Mouse (Mus musculus) layer of hippocampus, adult 9-11 months (tissue): ENCODE measurements around the gene Dnmt3a.

ENCODE experiments used
- DNase-seq: peaks from one replicate; pipeline ENCODE4 v3.0.0; 2022

Gene Dnmt3a

GRCm38 (mm10) chr12:3805852-3806251 lies at the start of gene Dnmt3a:
Gene Dnmt3a (plus strand): TSS chr12:3806007.
- DNase-seq = no peak

DNA sequence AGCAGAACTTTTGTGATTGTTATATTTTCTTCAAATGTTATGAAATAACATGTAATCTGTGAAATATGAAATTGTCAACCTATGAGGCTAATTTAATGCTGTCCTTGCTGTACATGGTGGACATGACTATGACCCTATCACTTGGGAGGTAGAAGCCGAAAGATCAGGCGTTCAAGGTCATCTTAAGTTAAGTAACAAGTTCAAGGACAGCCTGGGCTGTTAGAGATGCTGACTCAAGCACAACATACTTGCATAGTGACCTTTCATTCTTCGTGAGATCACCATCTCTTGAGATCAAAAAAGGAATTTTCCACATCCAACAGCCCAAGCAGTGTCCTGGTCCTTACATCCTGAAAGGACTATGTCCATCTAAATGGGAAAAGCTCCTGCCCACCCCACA lies 49.6 kb upstream of the Dnmt3a start:
- no peak for DNase-seq

DNA sequence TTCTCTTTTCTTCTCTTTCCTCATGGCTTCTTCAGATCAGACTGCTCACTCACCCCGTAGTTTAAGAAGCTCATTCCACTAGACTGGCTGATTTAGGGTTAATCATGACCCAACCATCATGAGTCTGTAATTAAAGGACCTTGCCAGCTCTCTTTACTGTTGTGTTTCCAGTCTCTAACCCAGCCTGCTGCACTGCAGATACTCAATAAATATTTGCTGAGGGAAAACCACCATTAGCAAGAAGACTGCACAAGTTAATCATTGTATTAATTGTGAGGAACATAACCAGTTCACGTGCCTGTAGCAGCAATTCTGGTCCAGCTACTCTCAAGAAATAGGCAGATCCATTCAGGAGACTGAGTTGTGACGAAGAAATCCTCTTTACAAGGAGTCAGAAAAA lies 47.7 kb upstream of the Dnmt3a start:
- DNase-seq = no peak

- peak; percentile 60 for DNase-seq
Observed at GRCm38 (mm10) chr12:3759419-3759818, 46.4 kb upstream of the Dnmt3a start.

DNA sequence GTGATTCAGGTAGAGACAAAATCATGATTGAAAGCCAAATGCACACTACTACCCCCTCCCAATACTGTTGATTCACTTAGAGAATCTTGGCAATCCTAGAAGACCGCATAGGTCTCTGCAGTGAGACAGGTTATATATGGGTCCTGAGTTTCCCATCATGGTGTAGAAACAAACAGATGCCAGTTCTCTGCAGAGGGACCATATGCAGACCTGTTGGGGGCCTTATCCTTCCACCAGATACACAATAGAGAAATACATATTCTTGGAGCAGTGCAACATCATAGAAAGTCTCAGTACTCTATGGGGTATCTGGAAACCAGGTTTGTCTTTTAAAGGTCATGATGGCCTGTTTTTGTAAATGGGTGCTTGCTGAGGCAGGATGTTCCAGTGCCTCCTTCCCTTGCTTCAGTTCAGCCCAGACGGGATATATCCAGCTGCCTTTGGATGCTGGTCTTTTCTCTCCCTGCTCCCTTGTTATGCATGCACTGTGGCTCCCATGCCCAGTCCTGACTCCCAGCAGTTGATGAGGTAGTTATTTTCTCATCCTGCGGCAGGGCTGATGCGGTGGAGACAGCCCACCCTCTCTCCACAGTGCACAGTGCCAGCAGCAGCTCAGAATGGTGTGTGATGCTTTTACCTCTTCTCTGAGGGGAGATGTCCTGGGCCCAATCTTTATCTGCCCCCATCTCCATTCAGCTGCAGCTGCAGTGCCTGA lies 44.8 kb upstream of the Dnmt3a start:
- DNase-seq = no peak

DNA sequence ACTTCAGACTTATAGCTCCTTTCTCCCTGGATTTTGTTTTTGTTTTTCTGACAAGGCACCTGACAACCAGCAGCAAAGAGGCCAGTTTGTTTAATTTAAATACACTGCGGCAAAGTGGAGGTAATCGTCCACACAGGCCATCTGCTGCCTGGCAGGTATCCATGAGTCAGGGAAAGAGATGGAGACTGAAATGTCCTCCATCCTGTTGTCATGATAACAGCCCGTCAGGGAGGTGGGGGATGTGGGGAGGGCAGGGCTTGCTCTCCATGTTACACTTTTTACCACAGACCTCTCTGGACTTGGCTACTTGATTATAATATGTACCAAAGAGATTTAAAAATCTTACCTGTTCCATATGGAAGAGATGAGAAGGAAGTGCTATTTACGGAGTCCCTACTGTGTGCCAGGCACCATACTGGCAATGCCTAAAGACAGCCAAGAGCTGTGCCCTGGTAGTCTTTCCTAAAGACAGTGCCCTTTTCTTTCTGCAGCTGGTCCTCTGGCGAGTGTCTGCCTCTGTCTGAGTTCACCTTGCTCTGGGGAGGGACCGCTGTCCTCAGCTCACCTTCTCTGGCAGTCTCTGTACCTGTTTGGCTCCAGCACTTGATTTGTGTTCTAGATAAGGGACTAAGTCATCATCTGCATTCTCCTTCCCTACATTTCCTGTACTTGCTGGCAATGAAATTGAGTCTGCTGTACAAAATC lies 44.1 kb upstream of the Dnmt3a start:
- DNase-seq = no peak

DNA sequence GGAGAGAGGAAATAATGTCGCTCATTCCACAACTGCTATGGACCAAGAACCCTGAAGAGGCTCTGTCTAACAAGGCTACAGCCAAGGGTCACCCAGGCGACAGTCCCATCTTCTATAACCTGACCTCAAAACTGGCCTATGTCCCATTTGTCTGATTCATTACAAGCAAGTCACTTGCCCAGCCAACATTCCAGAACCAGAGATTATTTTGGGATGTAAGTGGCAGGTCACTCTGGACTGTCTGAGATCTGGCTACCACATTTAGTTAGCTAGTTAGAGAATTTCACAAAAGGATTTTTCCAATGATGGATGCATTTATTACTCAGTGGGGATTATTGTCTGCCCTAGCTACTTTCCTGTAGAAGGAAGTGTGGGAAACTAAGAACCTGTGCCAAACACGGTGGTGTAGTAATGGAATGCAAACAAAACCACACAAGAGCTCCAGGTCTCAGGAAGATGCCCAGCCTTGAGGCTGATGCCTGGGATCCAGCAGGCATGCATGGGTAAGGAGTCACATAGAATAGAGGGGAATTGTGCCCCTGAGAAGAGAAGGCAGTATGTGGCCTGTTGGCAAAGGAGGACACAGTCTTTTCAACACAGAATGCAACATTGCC lies 41.5 kb upstream of the Dnmt3a start:
- no peak for DNase-seq

DNA sequence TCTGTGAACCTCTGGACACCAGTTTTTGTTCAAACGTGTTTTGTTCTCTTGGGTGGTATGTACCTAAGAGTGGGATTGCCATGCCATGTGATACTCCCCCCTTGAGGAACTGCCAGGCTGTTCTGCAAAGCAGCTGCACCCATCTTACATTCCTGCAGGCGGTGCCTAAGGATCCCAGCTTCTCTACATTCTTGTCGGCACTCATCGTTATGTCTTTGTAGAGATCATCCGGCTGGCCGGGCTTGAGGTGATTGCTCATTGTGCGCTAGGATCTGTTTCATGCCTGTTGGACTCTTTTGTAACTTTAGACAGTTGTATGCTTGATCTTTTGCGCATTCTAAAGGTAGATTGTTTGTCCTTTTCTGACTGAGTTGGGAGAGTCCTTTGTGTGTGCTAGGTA lies 38.4 kb upstream of the Dnmt3a start:
- DNase-seq = no peak

DNA sequence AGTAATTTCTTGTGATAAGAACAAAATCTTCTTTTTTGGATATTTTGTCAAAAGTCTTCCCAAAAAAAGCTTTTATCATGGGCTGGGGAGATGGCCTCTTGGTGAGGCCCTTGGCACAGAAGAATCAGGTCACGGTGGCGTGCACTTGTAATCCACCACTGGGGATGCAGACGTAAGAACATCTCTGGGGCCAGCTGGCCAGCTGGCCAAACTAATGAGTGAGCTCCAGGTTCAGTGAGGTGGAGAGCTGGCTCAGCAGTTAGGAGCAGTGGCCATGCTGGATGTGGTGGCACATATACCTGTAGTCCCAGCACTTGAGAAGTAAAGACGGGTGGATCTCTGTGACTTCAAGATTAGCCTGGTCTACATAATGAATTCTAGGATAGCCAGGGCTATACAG lies 37.4 kb upstream of the Dnmt3a start:
- DNase-seq = no peak

- peak; percentile 78 for DNase-seq
Observed at GRCm38 (mm10) chr12:3770546-3770945, 35.3 kb upstream of the Dnmt3a start.

DNA sequence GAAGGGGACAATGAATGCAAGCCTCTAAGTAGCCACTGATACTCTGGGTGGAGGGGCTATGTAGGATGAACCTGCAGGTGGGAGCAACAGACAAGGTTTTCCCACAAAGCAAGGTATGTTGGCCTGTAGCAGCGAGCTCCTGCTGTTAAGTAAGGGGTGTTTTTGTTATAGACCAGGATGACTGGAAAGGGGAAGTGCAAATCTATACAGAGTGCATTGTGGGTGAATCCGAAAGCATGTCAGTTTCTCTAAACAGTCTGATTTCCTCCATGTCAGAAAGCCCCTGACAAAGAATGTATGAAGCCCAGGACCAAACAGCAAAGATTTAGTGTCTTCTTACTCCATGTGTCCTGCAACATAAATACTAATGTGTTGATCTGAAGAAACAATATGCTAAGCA lies 34.7 kb upstream of the Dnmt3a start:
- DNase-seq = no peak

DNA sequence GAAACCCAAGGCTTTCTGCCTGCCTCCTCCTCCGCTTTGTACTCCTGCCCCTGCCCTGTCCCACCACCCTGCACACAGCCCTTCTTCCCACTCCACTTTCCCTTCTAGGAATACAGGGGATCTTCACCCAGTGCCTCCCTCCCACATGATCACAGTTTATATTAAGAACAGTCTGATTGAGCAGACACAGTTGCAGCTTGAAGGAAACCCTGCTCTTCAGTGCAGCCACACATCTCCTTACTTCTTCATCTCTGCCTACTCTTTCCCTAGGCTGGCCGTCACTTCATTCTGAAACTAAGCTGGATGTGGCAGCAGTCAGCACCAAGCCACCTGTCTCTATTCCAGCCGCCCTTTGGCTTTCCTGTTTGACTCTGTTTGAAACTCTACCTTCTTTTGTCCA lies 32.2 kb upstream of the Dnmt3a start:
- no peak for DNase-seq

DNA sequence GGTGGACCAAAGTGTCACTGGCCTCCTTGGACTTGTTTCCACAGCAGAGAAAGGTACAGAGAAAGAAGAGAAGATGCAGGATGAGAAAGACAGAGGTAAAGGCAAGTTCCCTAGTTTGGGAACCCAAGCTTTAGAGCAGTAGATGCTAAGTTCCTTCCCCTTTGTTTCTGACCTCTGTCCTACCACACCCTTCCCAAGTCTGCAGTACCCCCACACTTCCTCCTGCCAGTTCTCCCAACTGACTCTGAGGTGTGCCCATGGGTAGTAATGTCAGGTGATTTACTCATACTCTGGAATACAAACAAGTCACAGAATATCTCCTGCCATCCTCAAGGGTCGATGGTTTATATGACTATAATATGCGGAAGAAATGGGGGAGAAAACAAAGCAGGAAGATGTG lies 29.8 kb upstream of the Dnmt3a start:
- no peak for DNase-seq

DNA sequence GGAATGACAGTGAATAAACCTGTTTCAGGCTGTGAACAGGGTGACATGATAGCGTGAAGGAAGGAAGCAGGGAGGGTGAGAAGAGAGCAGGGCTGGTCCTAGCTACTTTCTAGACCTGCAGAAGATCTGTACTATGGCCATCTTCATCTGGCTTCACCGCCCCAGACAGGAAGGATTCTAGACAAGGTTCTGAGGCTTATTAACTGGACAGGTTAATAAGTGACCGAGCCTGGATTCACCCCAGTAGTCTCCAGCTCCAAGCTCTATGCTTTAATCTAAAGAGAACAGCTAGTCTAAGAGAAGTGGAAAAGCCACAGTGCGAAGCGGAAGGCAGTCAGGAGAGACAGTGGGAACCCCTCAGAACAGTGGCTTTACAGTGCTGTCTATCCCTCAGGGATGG lies 28.1 kb upstream of the Dnmt3a start:
- DNase-seq = no peak

DNA sequence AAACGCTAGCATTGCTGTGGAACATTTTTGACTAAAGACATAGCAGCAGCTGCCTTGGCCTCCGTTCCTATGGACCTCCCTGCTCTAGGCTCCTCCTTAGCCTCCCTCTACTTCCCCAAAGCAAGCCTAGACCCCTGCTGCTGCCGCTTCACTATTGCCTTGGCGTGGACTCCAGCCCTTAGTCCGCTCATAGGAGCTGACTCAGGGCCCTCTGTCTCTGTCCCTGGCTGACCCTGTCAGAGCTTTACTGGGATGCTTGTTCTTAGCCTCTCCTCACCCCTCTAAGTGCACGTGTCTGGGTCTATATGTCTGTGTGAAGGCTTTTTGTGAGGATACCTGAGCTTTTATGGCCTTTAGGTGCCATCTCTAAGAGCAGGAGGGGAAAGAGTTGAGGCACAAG lies 27.5 kb upstream of the Dnmt3a start:
- DNase-seq = no peak

GRCm38 (mm10) chr12:3779639-3780038 lies 26.2 kb upstream of the Dnmt3a start:
- no peak for DNase-seq

DNA sequence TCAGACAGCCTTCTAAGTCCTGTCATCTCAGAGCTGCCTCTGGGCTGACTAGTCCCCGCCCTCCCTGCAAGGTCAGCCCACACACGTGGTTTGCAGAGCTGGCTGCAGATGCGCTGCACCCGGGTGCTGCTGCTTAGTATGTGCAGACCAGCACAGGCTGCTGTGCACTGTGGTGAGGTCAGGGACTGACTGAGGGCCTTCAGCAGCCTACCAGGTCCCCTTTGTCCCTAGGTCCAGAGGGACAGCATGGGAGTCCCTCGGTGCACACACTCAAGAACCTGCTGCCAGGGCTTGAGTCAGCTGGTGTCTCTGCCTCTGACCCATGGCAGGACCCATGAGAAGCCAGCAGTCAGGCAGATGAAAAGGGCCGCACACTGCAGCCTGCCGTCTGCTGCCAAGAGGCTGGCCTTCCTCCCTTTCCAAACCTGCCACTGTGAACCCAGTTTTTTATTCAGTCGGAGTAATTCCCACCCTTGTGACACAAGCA lies 25.4 kb upstream of the Dnmt3a start:
- peak; percentile 91 for DNase-seq

- DNase-seq = no peak
Observed at GRCm38 (mm10) chr12:3780931-3781471, 24.8 kb upstream of the Dnmt3a start.

GRCm38 (mm10) chr12:3781482-3781881 lies 24.3 kb upstream of the Dnmt3a start:
- DNase-seq = peak; percentile 93

DNA sequence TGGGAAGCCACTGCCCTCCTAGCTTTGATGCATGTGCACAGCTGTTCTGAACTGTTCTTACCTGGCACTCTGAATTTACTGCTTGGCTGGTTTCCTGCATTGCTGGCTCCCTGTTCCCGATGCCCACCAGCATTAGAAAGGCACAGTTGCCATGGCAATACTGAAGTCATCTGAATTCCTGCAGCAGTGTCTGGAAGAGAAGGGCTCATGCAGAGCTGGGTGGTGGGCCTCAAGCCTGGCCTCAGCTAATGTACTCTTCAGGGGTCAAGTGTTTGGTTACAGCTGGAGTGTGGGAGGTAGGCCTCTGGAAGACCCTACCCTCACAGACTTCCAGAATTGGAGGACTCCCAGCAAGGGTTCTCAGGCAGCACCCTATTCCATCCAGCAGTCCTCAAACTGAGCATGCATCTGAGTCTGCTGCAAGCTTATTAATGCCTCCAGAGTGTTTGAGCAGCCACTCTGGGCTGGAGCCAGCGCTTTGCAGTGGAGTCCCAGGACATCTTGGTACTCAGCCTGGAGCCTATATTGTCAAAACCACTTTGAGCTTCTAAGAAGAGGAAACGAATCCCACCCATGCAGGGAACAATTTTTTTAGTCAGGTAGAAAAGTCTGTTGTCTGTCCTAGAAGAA lies 22.5 kb upstream of the Dnmt3a start:
- no peak for DNase-seq

- DNase-seq = no peak
Observed at GRCm38 (mm10) chr12:3784258-3784657, 21.5 kb upstream of the Dnmt3a start.

DNA sequence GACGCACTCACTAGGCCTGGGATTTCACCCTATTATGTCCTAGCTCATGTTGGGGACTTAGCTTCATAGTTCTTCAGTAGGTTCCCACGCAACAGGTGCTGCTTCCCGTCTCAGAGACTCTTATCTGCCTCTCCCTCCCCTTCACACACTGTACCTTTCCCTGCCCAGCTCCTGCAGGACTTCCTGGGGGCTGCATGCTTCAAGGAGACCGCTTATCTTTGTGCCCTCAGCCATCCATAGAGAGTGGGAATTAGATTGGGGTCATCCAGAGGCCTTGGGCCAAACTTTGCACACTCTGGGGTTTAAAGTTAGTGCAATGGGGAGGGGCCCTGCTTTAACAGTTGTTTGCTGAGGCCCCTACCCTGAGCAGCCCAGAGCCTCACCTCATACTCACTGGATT lies 21.1 kb upstream of the Dnmt3a start:
- DNase-seq = no peak

DNA sequence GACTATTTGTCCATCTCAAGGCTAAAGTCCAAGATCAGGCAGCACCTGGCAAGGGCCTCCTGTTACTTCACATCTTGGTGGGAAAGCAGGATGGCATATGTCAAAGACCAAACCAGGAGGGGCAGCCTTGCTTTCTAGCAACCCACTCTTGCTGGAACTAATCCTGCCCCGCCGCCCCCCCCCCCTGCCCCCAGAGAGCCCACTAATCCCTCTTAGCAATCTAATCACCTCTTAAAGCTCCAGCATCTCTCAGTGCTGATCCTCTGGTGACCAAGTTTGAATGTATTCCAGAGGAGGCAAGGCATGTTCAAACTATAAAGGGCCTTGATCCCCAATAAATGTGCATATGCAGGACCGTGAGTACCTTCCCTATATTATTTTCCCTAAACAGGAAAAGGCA lies 18.8 kb upstream of the Dnmt3a start:
- no peak for DNase-seq
